In genomic region chr11:109364881-109365280, GRCm38 (mm10) we compare ENCODE assay signal across 8 mouse cellular contexts. TPM values are rescaled to one million over a fixed set of nuclear protein-coding genes. Genes with fewer than 3 reads are reported as not detected.
A peak's percentile ranks its signal among the peaks of the same experiment; 100 is the strongest.
DNase-seq lines count a peak whose midpoint lies in the region; ATAC-seq and TF ChIP-seq lines count a peak whose summit lies in the region.

No protein-coding gene starts in this region.

- WGBS in kidney, embryonic 15.5 days, result 79% methylated on average over 10 of the region's 10 CpGs
- WGBS in hindbrain, embryonic 13.5 days, result 83% methylated on average over 10 of the region's 10 CpGs
- 72% methylated on average over 10 of the region's 10 CpGs for WGBS in midbrain, postnatal 0 days

- H3K4me1 ChIP-seq in kidney, embryonic 15.5 days, result peaks cover 56% of the 10 kb centered on the region
- H3K4me1 ChIP-seq in brown adipose tissue, adult 24 weeks (ENCODE audit: control insufficient read depth, insufficient read depth, insufficient read length, low read length), result peaks cover 35% of the 10 kb centered on the region
- H3K4me1 ChIP-seq in hindbrain, embryonic 13.5 days (replicated peaks), result peaks cover 74% of the 10 kb centered on the region
- H3K4me1 ChIP-seq in midbrain, postnatal 0 days (ENCODE audit: insufficient read depth, low read length), result peaks cover 13% of the 10 kb centered on the region; the same call in 1 of the 2 replicates

- no peaks in the 10 kb centered on the region; the same call in 1 of the 2 replicates for H3K27me3 ChIP-seq in kidney, embryonic 15.5 days
- H3K27me3 ChIP-seq in hindbrain, embryonic 13.5 days, result peaks cover 7% of the 10 kb centered on the region; the same call in 1 of the 2 replicates
- no peaks in the 10 kb centered on the region for H3K27me3 ChIP-seq in midbrain, postnatal 0 days (ENCODE audit: insufficient read depth, low read length)

- DNase-seq in kidney, postnatal 14 days, result no peak
- DNase-seq in midbrain, postnatal 0 days (ENCODE audit: low spot score), result no peak
- DNase-seq in left cerebral cortex, adult 11 months (ENCODE audit: low spot score), result no peak
- DNase-seq in embryo, embryonic 11 days, result no peak
- no peak for DNase-seq in thymus, postnatal 0 days (ENCODE audit: low spot score)

- H3K27ac ChIP-seq in kidney, embryonic 15.5 days, result 0 out of 2 replicates have a peak overlapping the region, but pooled peaks have one; percentile 32
- H3K27ac ChIP-seq in brown adipose tissue, adult 24 weeks (replicated peaks; ENCODE audit: low read depth, low read length), result peak overlapping the region; percentile 43; the same call in 1 of the 2 replicates
- no peak overlapping the region for H3K27ac ChIP-seq in hindbrain, embryonic 13.5 days
- no peak overlapping the region for H3K27ac ChIP-seq in midbrain, postnatal 0 days (ENCODE audit: low read depth, low read length)

- ATAC-seq in kidney, embryonic 15.5 days (replicated peaks; ENCODE audit: low FRiP score), result no peak
- no peak for ATAC-seq in hindbrain, embryonic 13.5 days (ENCODE audit: low FRiP score)
- ATAC-seq in midbrain, postnatal 0 days (ENCODE audit: low FRiP score), result no peak

- peaks cover 31% of the 10 kb centered on the region for H3K36me3 ChIP-seq in kidney, embryonic 15.5 days
- peaks cover 27% of the 10 kb centered on the region for H3K36me3 ChIP-seq in hindbrain, embryonic 13.5 days
- H3K36me3 ChIP-seq in midbrain, postnatal 0 days (ENCODE audit: insufficient read depth, low read length), result no peaks in the 10 kb centered on the region; the same call in 1 of the 2 replicates

- peak overlapping the region; percentile 72 for H3K4me2 ChIP-seq in kidney, embryonic 15.5 days
- peak overlapping the region; percentile 82 for H3K4me2 ChIP-seq in hindbrain, embryonic 13.5 days
- peak overlapping the region; percentile 84 for H3K4me2 ChIP-seq in midbrain, postnatal 0 days (ENCODE audit: low read depth, low read length, poor library complexity, severe bottlenecking)

- no peaks in the 10 kb centered on the region for H3K9me3 ChIP-seq in kidney, embryonic 15.5 days (replicated peaks)
- no peaks in the 10 kb centered on the region for H3K9me3 ChIP-seq in hindbrain, embryonic 13.5 days
- no peaks in the 10 kb centered on the region for H3K9me3 ChIP-seq in midbrain, postnatal 0 days (ENCODE audit: low read length)

- no peak overlapping the region; the same call in 1 of the 2 replicates for H3K9ac ChIP-seq in kidney, embryonic 15.5 days
- H3K9ac ChIP-seq in hindbrain, embryonic 13.5 days, result peak overlapping the region; percentile 62; the same call in 1 of the 2 replicates
- no peak overlapping the region for H3K9ac ChIP-seq in midbrain, postnatal 0 days (replicated peaks; ENCODE audit: low read length, poor library complexity, severe bottlenecking)

- peak overlapping the region; percentile 97 for H3K4me3 ChIP-seq in kidney, embryonic 15.5 days (replicated peaks)
- H3K4me3 ChIP-seq in brown adipose tissue, adult 24 weeks (ENCODE audit: insufficient read depth, low read depth, low read length), result peak overlapping the region; percentile 44
- H3K4me3 ChIP-seq in hindbrain, embryonic 13.5 days, result peak overlapping the region; percentile 95
- peak overlapping the region; percentile 86; the same call in 1 of the 2 replicates for H3K4me3 ChIP-seq in midbrain, postnatal 0 days (ENCODE audit: low read depth, low read length)

- TF ChIP-seq CTCF in midbrain, postnatal 0 days (IDR thresholded peaks at IDR 0.05), result no peak

RNA-seq across cellular contexts. Expression of gene Gna13, which starts 2.2 kb away (rescaled TPM):
- 20.8 and 21.5 TPM in 2 replicates for polyA plus RNA-seq in kidney, embryonic 15.5 days (2015; fragmentation: Nextera tagmentation; extraction: Ambion mirVana)
- 41.6 and 43.8 TPM in 2 replicates for polyA plus RNA-seq in brown adipose tissue, adult 24 weeks (2012; ENCODE audit: insufficient read depth, insufficient read length, missing spikeins)
- polyA plus RNA-seq in hindbrain, embryonic 13.5 days (2015; fragmentation: Nextera tagmentation; extraction: Ambion mirVana), result 15.1 and 16.6 TPM in 2 replicates
- 50.3 and 61.0 TPM in 2 replicates for total RNA-seq in midbrain, postnatal 0 days (2014; rRNA removed)
- polyA plus RNA-seq in midbrain, postnatal 0 days (2015; fragmentation: Nextera tagmentation; extraction: Ambion mirVana), result 31.1 and 35.3 TPM in 2 replicates
- polyA plus RNA-seq in thymus, postnatal 0 days (2015; fragmentation: Nextera tagmentation; extraction: Ambion mirVana), result 34.1 and 46.4 TPM in 2 replicates

RNA-seq across cellular contexts. Expression of gene 9930022D16Rik, which starts 48.8 kb away (rescaled TPM):
- not detected in 2 replicates for polyA plus RNA-seq in kidney, embryonic 15.5 days (2015; fragmentation: Nextera tagmentation; extraction: Ambion mirVana)
- not detected in 2 replicates for polyA plus RNA-seq in brown adipose tissue, adult 24 weeks (2012; ENCODE audit: insufficient read depth, insufficient read length, missing spikeins)
- not detected in 2 replicates for polyA plus RNA-seq in hindbrain, embryonic 13.5 days (2015; fragmentation: Nextera tagmentation; extraction: Ambion mirVana)
- not detected in 2 replicates for total RNA-seq in midbrain, postnatal 0 days (2014; rRNA removed)
- not detected in 2 replicates for polyA plus RNA-seq in midbrain, postnatal 0 days (2015; fragmentation: Nextera tagmentation; extraction: Ambion mirVana)
- polyA plus RNA-seq in thymus, postnatal 0 days (2015; fragmentation: Nextera tagmentation; extraction: Ambion mirVana), result 0.08 and 0.12 TPM in 2 replicates

Comparison
In these comparisons a context has a peak if more than half of its experiments do, and no peak if none do; other contexts are left out.
1. H3K27ac ChIP-seq: peak in kidney, embryonic 15.5 days (single experiment) and brown adipose tissue, adult 24 weeks (single experiment); none in hindbrain, embryonic 13.5 days (single experiment) and midbrain, postnatal 0 days (single experiment).
2. H3K4me3 ChIP-seq: peak in every context shown above with its lines; median percentile 97 in kidney, embryonic 15.5 days; 95 in hindbrain, embryonic 13.5 days; 86 in midbrain, postnatal 0 days; 44 in brown adipose tissue, adult 24 weeks.
3. Peak in every context shown above with its lines, with median percentiles within 50 percentile points of each other: H3K4me2 ChIP-seq.